Mouse (Mus musculus): ENCODE data around the gene Prss27. TPM values are rescaled to one million over a fixed set of nuclear protein-coding genes. Genes with fewer than 3 reads are reported as not detected.

Prss27 gene
- polyA plus RNA-seq, 1 experiment from 2014 or later: 0.24 TPM

DNA sequence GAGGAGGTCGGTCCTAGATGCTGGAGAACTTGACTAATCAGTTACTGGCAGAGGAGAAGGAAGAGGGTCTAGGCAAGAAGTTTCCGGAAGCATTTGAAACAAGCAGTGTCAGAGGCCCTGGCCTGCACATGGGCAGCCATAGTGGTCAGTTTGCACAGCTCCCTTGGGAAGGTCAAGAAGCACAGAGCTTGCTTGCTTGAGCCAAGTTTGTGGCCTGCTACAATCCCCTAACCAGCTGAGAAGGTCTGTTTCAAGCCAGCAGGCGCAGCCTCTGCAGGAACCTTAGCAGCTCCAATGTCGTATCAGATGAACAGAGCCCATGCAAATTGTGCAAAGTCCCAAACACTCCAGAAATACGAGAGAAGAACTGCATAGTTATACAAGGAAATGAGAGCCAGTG is 10.1 kb downstream of the Prss27 start:
- Histone ChIP-seq H3K9me3 (ENCODE audit: low read depth, low read length) (no peaks in the 10 kb centered on the region), H3K4me3 (ENCODE audit: low read depth, low read length) (no peak overlapping the region), H3K4me2 (no peak overlapping the region), H3K9ac (no peak overlapping the region), H3K4me1 (ENCODE audit: insufficient read depth) (no peaks in the 10 kb centered on the region), H3K27ac (ENCODE audit: low read depth) (no peak overlapping the region), H3K36me3 (ENCODE audit: insufficient read depth) (peaks cover 60% of the 10 kb centered on the region), H3K27me3 (ENCODE audit: insufficient read depth, low read length) (no peaks in the 10 kb centered on the region)
- no peak for DNase-seq
- no peak for TF ChIP-seq CTCF (IDR thresholded peaks at IDR 0.05; ENCODE audit: low read depth)
- no peak for ATAC-seq (ENCODE audit: insufficient read depth)
- WGBS: 69% methylated on average over 5 of the region's 5 CpGs

DNA sequence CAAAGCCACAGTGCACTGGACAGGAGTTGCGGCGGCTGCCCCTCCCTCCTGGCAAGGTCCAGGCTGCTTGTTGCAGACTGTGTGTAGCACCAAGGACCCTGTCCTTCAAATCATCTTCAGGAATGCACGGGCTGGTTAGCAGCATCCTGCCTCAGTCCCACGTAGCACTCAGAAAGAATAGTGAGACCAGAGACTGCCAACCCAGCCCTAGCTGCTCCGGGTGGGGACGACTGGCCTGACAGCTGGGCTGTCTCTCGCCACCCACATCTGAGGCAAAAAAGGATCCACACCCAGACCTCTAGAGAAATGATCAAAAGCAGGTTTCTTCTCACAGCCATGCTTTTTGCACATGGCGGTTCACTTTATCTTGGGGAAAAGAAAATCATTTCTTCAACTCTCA is 11.1 kb downstream of the Prss27 start:
- 87% methylated on average over 8 of the region's 8 CpGs for WGBS
- no peaks in the 10 kb centered on the region for H3K9me3 ChIP-seq (ENCODE audit: low read depth, low read length)
- H3K27me3 ChIP-seq (ENCODE audit: insufficient read depth, low read length): no peaks in the 10 kb centered on the region
- DNase-seq: no peak
- ATAC-seq (ENCODE audit: insufficient read depth): no peak
- TF ChIP-seq CTCF (IDR thresholded peaks at IDR 0.05; ENCODE audit: low read depth): no peak
- H3K4me3 ChIP-seq (ENCODE audit: low read depth, low read length): no peak overlapping the region
- no peak overlapping the region for H3K4me2 ChIP-seq
- no peaks in the 10 kb centered on the region for H3K4me1 ChIP-seq (ENCODE audit: insufficient read depth)
- H3K9ac ChIP-seq: no peak overlapping the region
- H3K36me3 ChIP-seq (ENCODE audit: insufficient read depth): peaks cover 69% of the 10 kb centered on the region
- H3K27ac ChIP-seq (ENCODE audit: low read depth): no peak overlapping the region

- ATAC-seq (ENCODE audit: insufficient read depth): no peak
- no peak overlapping the region for H3K4me3 ChIP-seq (ENCODE audit: low read depth, low read length)
- no peaks in the 10 kb centered on the region for H3K9me3 ChIP-seq (ENCODE audit: low read depth, low read length)
- peaks cover 82% of the 10 kb centered on the region for H3K36me3 ChIP-seq (ENCODE audit: insufficient read depth)
- H3K27me3 ChIP-seq (ENCODE audit: insufficient read depth, low read length): no peaks in the 10 kb centered on the region
- DNase-seq: no peak
- H3K27ac ChIP-seq (ENCODE audit: low read depth): no peak overlapping the region
- H3K4me2 ChIP-seq: no peak overlapping the region
- TF ChIP-seq CTCF (IDR thresholded peaks at IDR 0.05; ENCODE audit: low read depth): no peak
- no peak overlapping the region for H3K9ac ChIP-seq
- H3K4me1 ChIP-seq (ENCODE audit: insufficient read depth): no peaks in the 10 kb centered on the region
- 90% methylated on average over 14 of the region's 14 CpGs for WGBS
These were observed 19.0 kb downstream of the Prss27 start for GRCm38 (mm10) chr17:24056636-24057625.

- no peak for DNase-seq
- H3K4me2 ChIP-seq: no peak overlapping the region
- H3K4me3 ChIP-seq (ENCODE audit: low read depth, low read length): no peak overlapping the region
- H3K9ac ChIP-seq: no peak overlapping the region
- no peaks in the 10 kb centered on the region for H3K27me3 ChIP-seq (ENCODE audit: insufficient read depth, low read length)
- TF ChIP-seq CTCF (IDR thresholded peaks at IDR 0.05; ENCODE audit: low read depth): no peak
- H3K4me1 ChIP-seq (ENCODE audit: insufficient read depth): no peaks in the 10 kb centered on the region
- H3K36me3 ChIP-seq (ENCODE audit: insufficient read depth): peaks cover 77% of the 10 kb centered on the region
- no peak overlapping the region for H3K27ac ChIP-seq (ENCODE audit: low read depth)
- H3K9me3 ChIP-seq (ENCODE audit: low read depth, low read length): no peaks in the 10 kb centered on the region
- WGBS: 90% methylated on average over 5 of the region's 5 CpGs
- ATAC-seq (ENCODE audit: insufficient read depth): no peak
These were observed 19.8 kb downstream of the Prss27 start for GRCm38 (mm10) chr17:24057730-24058245.

DNA sequence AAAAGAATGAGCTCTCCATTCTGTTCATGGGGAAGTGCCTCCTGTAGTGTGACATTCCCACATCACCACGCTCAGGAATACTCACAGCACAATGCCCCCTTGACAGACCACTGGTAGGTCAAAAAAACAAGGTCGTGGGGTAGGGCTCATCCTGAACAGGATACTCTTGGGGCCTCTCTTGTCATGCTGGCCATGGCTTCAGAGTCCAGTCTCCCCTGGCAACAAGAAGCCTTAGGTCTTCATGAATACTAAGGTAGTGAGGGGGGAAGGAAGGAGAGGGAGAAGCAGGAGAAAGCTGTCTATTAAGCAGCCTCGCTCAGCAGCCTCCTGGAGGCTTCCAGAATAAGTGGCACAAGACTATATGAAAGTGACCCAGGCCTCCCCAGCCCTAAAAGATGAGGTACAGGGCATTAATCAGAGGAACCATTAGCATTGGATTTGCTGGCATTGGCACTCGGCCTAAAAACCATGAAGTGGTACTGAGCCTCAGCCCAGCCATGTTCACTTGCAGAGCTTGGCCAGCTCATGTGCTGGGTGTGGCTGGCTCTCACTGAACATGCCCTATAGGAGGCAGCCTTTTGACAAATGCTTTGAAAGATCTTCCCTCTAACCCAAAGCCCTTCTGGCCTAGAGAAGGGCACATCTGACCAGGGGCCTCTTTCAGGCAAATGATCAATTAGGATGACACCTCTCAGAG is 24.7 kb downstream of the Prss27 start:
- Histone ChIP-seq H3K36me3 (ENCODE audit: insufficient read depth) (peaks cover 45% of the 10 kb centered on the region), H3K4me3 (ENCODE audit: low read depth, low read length) (no peak overlapping the region), H3K4me2 (no peak overlapping the region), H3K9me3 (ENCODE audit: low read depth, low read length) (no peaks in the 10 kb centered on the region), H3K9ac (no peak overlapping the region), H3K4me1 (ENCODE audit: insufficient read depth) (no peaks in the 10 kb centered on the region), H3K27me3 (ENCODE audit: insufficient read depth, low read length) (no peaks in the 10 kb centered on the region), H3K27ac (ENCODE audit: low read depth) (no peak overlapping the region)
- TF ChIP-seq CTCF (IDR thresholded peaks at IDR 0.05; ENCODE audit: low read depth): no peak
- ATAC-seq (ENCODE audit: insufficient read depth) (no peak), DNase-seq (no peak)
- WGBS: 80% methylated on average over 4 of the region's 4 CpGs

GRCm38 (mm10) chr17:24068271-24068670 is 30.3 kb downstream of the Prss27 start:
- Histone ChIP-seq H3K9me3 (ENCODE audit: low read depth, low read length) (no peaks in the 10 kb centered on the region), H3K4me2 (no peak overlapping the region), H3K27me3 (ENCODE audit: insufficient read depth, low read length) (no peaks in the 10 kb centered on the region), H3K4me3 (ENCODE audit: low read depth, low read length) (no peak overlapping the region), H3K36me3 (ENCODE audit: insufficient read depth) (peaks cover 18% of the 10 kb centered on the region; the same call in 1 of the 2 replicates), H3K4me1 (ENCODE audit: insufficient read depth) (0 out of 2 replicates have a peak, but pooled peaks cover 6% of the 10 kb centered on the region), H3K27ac (ENCODE audit: low read depth) (no peak overlapping the region), H3K9ac (no peak overlapping the region)
- 89% methylated on average over 5 of the region's 5 CpGs for WGBS
- ATAC-seq (ENCODE audit: insufficient read depth): no peak
- TF ChIP-seq CTCF (IDR thresholded peaks at IDR 0.05; ENCODE audit: low read depth): no peak
- no peak for DNase-seq

GRCm38 (mm10) chr17:24069531-24069930 is 31.6 kb downstream of the Prss27 start:
- DNase-seq (no peak), ATAC-seq (ENCODE audit: insufficient read depth) (no peak)
- H3K27me3 ChIP-seq (ENCODE audit: insufficient read depth, low read length): no peaks in the 10 kb centered on the region
- no peak overlapping the region for H3K4me2 ChIP-seq
- no peak for TF ChIP-seq CTCF (IDR thresholded peaks at IDR 0.05; ENCODE audit: low read depth)
- peaks cover 18% of the 10 kb centered on the region; the same call in 1 of the 2 replicates for H3K36me3 ChIP-seq (ENCODE audit: insufficient read depth)
- no peak overlapping the region for H3K27ac ChIP-seq (ENCODE audit: low read depth)
- 0 out of 2 replicates have a peak, but pooled peaks cover 6% of the 10 kb centered on the region for H3K4me1 ChIP-seq (ENCODE audit: insufficient read depth)
- H3K9me3 ChIP-seq (ENCODE audit: low read depth, low read length): no peaks in the 10 kb centered on the region
- WGBS: 86% methylated on average over 3 of the region's 3 CpGs
- H3K4me3 ChIP-seq (ENCODE audit: low read depth, low read length): no peak overlapping the region
- no peak overlapping the region for H3K9ac ChIP-seq
